Mouse (Mus musculus) pancreas, adult 10 weeks (tissue): ENCODE results near the gene Camta2. TPM values are rescaled to one million over a fixed set of nuclear protein-coding genes. Genes with fewer than 3 reads are reported as not detected.

Source experiments
- polyA plus RNA-seq: library from polyadenylated mRNA; stranded (reverse); fragments of 350-450 nt; fragmentation: Illumina TruSeq; extraction: RNeasy Lipid Tissue Mini Kit (QIAGEN cat#74804); gene quantifications from one replicate; pipeline ENCODE4 v1.2.3, GENCODE M21; 2015; ENCODE audit warnings: low read depth, low replicate concordance; ENCODE audit not compliant: insufficient read depth

Camta2 gene
- 9.5 TPM for polyA plus RNA-seq

GRCm38 (mm10) chr11:70687601-70688199 lies at the start of gene Camta2:
Gene Camta2 (minus strand): TSS chr11:70688105.

GRCm38 (mm10) chr11:70699722-70700556 lies 12.0 kb upstream of the Camta2 start, which contains the start of the genes Inca1 and Kif1c:
Gene Inca1 (minus strand): TSS chr11:70700155.
Gene Kif1c (plus strand): TSS chr11:70700548.

GRCm38 (mm10) chr11:70668771-70669505 lies 19.0 kb downstream of the Camta2 start, which contains the start of gene Spag7:
Gene Spag7 (minus strand): TSS chr11:70669416.

GRCm38 (mm10) chr11:70656964-70657363 lies 30.9 kb downstream of the Camta2 start, which contains the start of gene Eno3:
Gene Eno3 (plus strand): TSS chr11:70657202.

GRCm38 (mm10) chr11:70654198-70654922 lies 33.5 kb downstream of the Camta2 start, which contains the start of gene Pfn1:
Gene Pfn1 (minus strand): TSS chr11:70654644.

GRCm38 (mm10) chr11:70646691-70647650 lies 40.9 kb downstream of the Camta2 start, which contains the start of the genes Rnf167 and Slc25a11:
Gene Rnf167 (plus strand): TSS chr11:70647235.
Gene Slc25a11 (minus strand): TSS chr11:70647479.

GRCm38 (mm10) chr11:70638714-70639278 lies 49.1 kb downstream of the Camta2 start, which contains the start of gene Gp1ba:
Gene Gp1ba (plus strand): TSS chr11:70639122.

Other genes starting within 250 kb of the Camta2 start
- gene Med11, start 236.2 kb downstream of the Camta2 start, polyA plus RNA-seq, result 6.4 TPM
- gene Zmynd15, start 228.7 kb downstream of the Camta2 start, polyA plus RNA-seq, result 0.70 TPM
- 4.3 TPM for gene Cxcl16, start 228.1 kb downstream of the Camta2 start, polyA plus RNA-seq
- gene Tm4sf5, start 182.9 kb downstream of the Camta2 start, polyA plus RNA-seq, result 0.89 TPM
- not detected for gene Vmo1, start 173.5 kb downstream of the Camta2 start, polyA plus RNA-seq
- gene Gltpd2, start 168.9 kb downstream of the Camta2 start, polyA plus RNA-seq, result not detected
- gene Psmb6, start 162.7 kb downstream of the Camta2 start, polyA plus RNA-seq, result 69.1 TPM
- gene Gm40193, start 155.2 kb downstream of the Camta2 start, polyA plus RNA-seq, result not detected
- gene Pld2, start 148.0 kb downstream of the Camta2 start, polyA plus RNA-seq, result 6.0 TPM
- gene Mink1, start 125.2 kb downstream of the Camta2 start, polyA plus RNA-seq, result 17.6 TPM
- not detected for gene 4930544D05Rik, start 72.3 kb downstream of the Camta2 start, polyA plus RNA-seq
- gene Chrne, start 68.9 kb downstream of the Camta2 start, polyA plus RNA-seq, result not detected
- gene Gp1ba, start 49.0 kb downstream of the Camta2 start, polyA plus RNA-seq, result not detected
- gene Rnf167, start 40.9 kb downstream of the Camta2 start, polyA plus RNA-seq, result 37.6 TPM
- 17.3 TPM for gene Slc25a11, start 40.6 kb downstream of the Camta2 start, polyA plus RNA-seq
- gene Pfn1, start 33.5 kb downstream of the Camta2 start, polyA plus RNA-seq, result 118 TPM
- gene Eno3, start 30.9 kb downstream of the Camta2 start, polyA plus RNA-seq, result 16.0 TPM
- 17.9 TPM for gene Spag7, start 18.7 kb downstream of the Camta2 start, polyA plus RNA-seq
- gene Inca1, start 12.1 kb upstream of the Camta2 start, polyA plus RNA-seq, result 2.5 TPM
- 13.3 TPM for gene Kif1c, start 12.4 kb upstream of the Camta2 start, polyA plus RNA-seq
- 1.4 TPM for gene Zfp3, start 76.1 kb upstream of the Camta2 start, polyA plus RNA-seq
- not detected for gene Scimp, start 124.5 kb upstream of the Camta2 start, polyA plus RNA-seq
- 5.0 TPM for gene Rabep1, start 156.7 kb upstream of the Camta2 start, polyA plus RNA-seq